Mouse (Mus musculus) cerebellum, adult 9-11 months (tissue): Measurements from ENCODE around the gene Crybg3.
"Not testable (repeated sequence)": the region's sequence is repeated elsewhere in the genome, so short reads cannot be mapped to it uniquely, and the experiment has no call there.

Source experiments
- DNase-seq: peaks from one replicate; pipeline ENCODE4 v3.0.0; 2022

Crybg3 gene

DNA sequence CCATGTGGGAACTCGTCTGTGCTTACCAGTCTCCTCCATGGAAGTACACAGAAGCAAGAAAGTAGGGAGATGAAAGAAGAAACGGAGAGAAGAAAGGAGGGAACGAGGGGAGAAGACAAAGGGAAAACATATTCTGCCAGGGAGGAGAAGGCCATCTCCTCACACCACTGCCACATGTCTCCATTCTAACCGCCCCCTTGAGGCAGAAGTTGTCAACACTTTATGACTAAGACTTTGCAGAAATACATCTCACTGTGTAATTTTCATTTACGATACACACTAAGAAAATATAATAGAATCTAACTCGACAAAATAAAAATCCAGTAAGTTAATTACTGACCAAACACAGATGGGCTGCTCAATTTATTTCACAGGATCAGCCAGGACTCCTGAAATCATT, 73.8 kb downstream of the Crybg3 start:
- no peak for DNase-seq

DNA sequence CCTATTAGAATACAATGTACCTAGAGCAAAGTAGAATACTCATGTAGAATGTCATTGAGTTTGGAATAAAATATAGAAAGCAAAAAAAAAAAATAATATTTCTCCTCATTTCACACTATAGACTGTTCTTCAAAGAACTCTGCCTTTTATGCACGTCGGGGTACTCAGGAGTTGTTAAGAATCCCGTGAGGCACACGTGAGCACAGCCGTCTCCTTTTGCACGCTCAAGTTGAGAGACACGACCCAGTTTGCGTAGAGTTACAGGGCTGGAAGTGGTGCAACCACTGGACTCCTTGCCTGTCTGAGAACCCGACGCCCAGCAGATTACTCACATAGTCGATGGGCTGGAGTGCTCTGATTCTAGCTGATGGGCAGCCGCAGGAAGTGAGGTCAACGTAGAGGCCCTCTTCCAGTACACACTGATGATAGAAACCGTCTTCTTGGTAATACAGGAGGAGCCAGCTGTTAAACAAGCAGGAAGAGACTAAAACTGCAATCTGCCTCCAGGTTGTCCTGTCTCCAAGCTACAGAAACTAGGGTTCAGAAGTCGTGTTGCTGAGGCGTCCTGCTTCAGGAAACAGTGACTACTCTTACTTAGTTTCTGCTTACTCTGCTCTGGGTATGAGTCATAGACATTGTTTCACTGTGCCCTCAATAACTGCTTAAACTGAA, 78.9 kb downstream of the Crybg3 start:
- no peak for DNase-seq

DNA sequence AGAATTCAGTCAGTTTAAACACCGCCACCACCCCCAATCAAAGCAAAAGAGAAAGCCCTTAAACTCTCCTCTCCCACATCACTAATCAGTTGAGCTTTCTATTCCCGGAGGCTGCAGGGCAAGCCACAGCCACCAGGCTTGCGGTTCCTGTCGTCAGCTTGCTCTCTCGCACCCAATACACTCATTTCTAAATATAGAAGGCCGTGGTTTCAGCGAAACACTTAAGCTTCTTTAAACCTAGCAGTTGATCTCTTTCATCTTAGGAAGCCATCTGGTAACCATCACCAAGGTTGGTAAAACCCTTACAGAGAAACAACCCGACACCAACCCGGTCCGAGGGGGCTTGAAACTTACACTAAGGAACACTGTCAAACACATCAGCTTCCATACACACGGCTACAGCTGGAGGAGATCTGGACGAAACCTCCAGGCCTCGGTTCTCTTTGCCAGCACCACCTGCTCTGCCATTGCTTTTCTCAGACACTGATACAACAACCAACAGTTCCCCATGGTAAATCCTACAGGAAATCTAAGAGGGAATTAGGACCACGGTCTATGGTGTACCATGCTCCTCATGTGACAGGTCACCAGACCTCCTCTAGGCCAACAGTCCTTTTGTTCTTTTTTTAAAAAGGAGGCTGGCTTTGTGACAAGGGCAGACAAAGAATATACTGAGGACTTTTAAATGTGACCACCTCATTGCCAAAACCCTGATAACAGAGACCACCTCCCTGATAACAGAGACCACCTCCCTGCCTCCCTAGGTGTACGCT, 83.1 kb downstream of the Crybg3 start:
- DNase-seq: no peak

DNA sequence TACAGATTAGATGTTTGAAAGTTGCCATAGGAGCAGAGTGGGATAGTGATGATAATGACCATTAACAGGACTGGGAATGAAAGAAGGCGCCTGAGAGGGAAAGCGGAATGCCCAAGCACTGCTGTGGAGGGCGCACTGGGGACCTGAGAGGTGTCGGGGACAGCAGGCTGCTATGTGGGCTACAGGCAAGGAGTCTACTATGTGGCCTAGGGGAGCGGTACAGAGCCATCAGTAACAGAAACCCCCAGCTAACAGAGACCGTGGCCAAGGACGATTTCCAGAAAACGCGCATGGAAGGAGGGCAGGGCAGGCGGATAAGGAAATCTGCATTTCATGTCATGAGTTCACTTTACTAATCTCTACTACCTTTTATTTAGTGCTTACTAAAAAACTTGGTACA, 83.8 kb downstream of the Crybg3 start:
- DNase-seq: no peak

DNA sequence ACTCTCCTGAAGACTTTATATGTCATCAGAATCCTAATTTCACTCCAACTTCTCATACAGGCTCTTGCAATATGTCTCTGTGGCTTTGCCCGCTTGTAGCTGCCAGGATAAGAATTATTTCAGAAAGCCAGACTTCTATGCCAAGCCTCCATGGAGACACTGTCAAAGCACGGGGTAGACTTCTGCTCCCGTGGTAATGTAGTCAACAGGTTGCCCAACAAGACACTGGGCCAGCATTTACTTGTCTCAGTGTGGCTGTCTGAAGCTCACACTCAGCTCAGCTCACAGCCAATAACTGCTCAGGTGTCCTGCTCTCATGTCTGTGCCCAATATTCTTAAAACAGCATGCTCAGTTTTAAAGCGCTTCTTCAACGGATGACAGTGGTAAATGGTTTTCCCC, 85.6 kb downstream of the Crybg3 start:
- DNase-seq: no peak

DNA sequence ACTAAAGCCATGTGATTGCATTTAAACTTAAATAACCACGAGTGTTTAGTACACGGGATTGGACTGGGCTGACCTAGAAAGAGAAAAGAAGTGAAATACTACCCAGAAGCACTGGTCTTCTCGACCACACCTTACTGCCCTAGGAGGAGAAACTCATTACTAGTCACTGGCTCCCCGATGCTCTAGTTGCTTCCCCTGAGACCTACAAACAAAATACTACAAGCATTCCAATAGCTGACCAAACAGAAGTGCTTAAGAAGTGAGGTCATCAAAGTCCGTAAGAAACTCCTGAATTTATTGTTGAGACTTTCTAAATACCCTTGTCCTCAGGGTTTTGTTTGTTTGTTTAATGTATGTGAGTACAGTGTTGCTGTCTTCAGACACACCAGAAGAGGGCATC, 90.9 kb downstream of the Crybg3 start:
- no peak for DNase-seq

DNA sequence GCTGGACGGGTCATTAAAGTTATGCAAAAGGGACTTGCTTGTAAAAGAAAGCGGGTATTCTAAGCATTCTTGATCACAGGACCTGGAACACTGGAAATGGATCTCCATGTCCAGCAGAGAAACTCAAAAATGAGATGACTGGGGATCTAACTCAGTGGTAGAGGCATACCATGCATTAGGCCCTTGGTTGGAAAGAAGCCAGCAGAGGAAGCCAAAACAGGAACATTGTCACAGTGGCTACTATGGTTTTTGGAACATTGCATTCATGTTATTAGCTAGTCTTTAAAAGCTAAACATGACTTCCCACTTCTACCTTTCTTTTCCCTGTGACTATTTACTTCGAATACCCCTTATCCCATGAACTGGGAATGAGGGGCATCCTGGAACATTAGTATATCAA, 101.6 kb downstream of the Crybg3 start:
- no peak for DNase-seq

DNA sequence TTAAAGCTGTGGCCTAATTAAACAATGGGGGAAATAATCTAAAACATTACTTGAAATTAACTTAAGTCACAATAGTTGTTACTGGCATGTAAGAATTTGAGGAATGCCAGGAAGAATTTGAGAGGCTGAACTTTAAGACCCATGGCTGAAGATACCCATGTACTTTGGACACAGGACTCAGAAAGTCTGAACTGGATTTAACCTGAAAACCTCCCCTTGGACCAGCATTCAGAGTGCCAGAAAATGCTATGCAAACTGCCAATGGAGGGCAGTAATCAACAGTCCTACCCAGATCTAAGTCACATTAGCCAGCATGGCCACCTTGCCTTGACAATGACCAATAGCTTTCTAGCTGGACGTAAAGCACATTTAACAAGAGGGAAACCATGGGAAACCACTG, 102.8 kb downstream of the Crybg3 start:
- no peak for DNase-seq

DNA sequence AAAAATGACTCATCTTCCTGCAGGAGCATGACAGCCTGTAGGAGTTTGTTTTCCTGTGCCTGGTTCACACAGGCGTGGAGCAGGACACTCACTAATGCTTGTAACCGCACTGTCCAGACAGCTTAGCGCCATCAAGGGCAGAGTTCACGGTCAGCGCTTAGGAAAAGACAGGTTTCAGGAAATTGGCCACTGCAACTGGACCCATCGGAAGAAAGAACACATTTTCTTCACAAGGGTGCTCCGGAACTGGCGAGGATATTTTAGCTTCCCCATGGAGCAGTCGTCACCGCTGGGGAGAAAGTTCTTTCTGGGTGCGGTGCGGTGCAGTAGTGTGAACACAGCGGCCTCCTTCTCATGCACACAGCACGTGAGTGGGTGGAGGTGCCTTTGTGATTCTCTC, 107.6 kb downstream of the Crybg3 start:
- DNase-seq: no peak

DNA sequence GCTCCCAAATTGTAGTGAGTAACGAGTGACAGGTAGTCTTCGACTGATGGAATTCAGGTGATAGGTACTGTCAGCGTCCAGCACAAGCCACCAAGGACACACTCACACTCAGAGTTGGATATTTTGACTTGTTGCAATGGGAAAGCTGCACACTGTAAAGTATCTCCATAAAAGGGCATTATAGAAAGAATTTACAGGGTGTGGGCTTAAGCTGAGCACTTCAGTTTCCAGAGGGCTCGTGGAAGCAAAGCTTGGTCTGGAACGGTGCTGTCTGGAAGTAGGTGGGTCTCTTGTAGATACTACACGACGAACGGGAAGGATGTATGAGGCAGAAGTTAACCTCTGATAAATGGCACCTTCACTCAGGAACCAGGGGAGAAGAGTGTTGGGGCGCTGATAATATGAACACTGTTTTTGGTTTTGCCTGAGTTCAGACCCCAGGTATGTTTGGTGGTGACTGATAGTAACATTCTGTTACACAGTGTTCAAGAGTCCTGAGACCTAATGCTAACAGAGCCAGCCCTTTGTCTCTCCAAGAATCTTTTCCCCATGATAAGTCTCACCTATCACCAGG, 112.7 kb downstream of the Crybg3 start:
- DNase-seq: no peak

DNA sequence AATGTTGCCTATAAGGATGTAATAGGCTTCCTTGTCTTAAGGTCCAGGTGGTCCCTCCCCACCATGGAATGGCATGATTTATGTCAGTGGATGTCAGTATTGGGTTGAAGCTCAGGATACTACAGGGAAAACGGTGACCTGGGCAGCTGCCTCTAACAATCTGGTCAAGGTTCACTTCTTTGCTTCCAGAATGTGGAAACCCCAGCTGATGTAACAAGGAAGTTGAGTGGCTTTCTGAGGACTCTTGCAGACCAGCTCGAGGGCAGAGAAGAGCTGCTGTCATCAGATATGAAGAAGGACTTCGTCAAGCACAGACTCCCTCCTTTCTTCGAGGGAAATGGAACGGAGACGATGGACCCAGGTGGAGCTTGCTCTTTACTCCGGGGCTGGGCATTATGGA, 113.5 kb downstream of the Crybg3 start:
- no peak for DNase-seq

DNA sequence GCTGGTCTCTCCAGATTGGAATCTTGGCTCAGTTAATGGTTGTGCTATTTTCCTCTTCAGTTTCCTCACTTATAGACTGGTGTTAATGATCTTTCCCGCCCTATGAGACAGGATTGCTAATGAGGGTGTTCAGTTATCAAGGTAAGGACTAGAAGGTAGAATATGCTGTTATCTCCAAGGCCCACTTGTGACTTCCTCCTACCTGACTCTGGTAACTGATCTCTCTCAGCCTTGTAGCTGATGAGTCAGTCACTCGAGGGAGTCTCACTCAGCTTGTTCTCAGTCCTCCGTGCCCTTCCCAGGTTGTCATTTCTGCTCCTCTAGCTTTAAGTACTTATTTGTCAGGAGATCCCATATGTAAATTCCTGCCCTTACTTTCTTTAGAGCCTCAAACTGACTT, 122.8 kb downstream of the Crybg3 start:
- no peak for DNase-seq

DNA sequence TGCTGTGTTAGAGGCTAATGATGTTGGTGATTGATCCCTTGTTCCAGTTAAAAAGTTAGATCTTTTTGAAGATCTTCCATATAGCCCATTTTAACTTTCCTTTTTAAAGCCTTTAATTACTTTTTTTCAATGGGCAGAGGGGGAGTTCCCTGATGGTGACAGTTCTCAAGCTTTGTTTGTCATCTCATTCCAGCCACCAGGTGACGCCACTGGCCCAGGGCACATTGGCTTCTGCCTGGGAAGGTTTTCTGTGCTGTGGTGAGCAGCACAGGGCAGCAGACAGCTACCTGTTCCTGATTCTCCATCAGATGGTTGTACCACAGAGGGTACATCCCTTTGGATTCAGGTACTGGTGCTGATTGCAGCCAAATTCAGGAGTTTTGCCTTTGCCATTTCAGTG, 126.0 kb downstream of the Crybg3 start:
- no peak for DNase-seq

DNA sequence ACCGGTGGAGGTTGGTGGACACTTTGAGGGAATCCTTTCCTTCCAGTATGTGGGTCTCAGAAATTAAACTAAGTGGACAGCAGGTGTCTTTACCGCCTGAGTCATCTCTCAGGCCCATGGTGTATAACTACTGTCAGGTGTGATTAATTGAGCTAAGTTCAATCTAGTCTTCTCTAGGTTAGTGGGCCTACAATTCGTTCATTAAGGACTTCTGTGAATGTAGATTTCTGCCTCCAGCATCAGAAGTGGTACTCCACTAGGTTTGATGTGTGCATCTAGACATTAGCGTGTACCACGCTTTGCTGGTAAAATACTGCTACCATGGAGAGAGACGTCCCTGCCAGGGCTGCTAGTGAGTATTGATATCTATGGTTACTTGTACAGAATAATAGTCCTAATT, 128.2 kb downstream of the Crybg3 start:
- DNase-seq: no peak

DNA sequence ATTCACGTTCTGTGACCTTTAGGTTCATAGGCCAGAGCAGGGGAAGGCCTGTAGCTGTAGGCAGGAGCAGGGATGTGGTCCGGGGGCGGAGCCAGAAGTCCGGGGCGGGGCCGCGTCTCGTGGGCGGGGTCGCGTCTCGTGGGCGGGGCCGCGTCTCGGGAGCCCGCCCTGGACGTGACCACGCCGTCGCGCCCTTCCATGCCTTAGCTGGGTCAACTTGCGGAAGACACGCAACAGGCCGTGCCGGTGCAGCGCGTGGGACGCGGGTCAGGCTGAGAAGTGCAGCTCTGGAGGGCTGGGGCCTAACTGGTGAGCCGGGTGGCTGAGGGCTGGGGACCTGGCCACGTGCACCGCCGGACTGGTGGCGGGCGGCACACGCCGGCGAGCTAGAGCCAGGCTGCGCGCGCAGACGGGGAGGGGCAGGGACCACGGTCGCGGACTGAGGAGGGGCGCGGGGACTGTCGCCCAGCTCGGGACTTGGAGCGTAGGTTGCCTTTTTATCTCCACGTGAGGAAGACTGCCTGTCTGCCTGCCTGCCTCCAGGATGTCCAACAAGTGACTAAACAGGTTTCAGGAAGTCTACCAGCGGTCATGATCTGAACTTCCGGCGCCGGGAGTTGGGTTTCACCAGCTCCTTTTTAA, 129.0 kb downstream of the Crybg3 start, which contains the start of gene Riox2:
Riox2 (plus strand) TSS at position 139 of the 642 bp plus-strand sequence.
- peak; percentile 61 for DNase-seq

DNA sequence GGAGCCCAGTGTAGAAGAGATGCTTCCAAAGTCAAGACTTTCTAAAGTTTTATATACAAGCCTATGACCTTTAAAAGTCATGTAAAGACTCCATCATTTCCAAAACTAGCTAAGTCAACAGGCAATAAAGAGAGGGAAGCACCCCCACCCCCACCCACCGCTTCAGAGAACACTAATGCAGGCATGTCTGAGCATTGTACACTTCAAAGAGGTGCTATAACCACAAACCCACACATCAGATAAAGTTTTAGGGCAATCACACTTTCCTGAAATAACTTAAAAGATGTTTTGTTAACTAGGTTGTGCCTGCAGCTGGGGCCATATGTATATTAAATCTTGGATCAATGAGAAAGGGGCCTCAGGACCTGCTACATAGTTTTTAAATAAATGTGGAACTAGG, 130.9 kb downstream of the Crybg3 start:
- DNase-seq: no peak

DNA sequence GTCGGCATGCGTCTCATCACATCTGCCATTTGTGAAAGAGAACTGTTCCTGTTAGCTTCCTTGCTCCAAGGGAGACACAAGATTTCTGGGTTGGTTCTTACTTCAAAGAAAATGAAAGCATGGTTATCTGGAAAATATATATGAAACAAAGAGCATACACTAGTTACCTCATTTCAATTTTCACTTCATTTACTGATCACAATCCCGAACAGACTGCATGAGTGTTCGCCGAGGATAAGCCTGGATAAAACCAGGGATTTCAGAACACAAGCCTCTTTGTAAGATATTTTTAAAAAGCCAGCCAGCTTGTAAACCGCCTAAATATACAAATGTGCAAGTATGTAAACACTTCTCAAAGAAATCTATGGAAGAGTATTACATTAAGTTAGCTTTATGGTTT, 136.8 kb downstream of the Crybg3 start:
- no peak for DNase-seq

DNA sequence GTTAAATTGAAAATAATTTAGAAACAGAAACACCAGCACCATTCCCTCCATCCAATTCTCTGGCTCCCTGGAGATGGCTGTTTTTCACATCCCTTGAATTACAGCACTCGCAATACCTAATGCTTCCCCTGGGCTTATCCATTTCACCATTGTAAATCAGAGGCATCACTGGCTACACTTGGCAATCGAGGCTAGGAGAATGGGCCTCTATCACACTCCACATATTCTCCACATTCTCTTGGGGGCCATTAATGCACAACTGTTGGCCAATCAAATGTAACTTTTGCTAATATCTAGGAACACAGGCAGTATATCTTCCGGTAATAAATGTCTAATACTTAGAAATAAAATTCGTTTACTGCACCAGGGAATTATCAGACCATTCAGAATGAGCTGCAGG, 137.2 kb downstream of the Crybg3 start:
- no peak for DNase-seq

DNA sequence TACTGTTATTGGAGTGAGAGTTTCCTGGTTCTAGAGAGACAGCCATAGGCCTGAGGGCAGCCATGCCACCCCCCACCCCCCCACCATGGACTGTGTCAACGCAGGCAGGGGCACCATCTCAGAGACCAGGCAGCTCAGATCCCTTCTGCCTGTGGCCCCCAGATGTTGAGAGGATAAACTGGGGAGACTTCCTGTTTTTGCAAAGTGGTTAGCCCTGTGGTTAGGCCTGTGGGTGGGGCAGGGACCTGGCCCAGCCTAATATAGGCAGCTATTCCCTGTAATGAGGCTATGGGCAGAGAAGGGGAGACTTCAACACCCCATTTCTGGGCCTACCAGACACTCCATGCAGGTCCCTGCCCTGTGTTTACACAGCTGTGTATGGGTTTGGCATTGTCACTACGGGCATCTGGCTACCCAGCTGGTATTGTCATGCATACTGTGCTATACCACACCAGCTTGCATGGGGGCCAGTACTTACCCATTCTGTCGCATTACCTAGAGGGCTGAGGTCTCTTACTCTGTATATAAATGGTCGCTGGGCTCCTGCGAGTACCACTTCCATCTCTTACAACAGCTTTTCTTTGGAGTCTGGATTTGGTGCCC, 141.4 kb downstream of the Crybg3 start:
- DNase-seq: not testable (repeated sequence)

DNA sequence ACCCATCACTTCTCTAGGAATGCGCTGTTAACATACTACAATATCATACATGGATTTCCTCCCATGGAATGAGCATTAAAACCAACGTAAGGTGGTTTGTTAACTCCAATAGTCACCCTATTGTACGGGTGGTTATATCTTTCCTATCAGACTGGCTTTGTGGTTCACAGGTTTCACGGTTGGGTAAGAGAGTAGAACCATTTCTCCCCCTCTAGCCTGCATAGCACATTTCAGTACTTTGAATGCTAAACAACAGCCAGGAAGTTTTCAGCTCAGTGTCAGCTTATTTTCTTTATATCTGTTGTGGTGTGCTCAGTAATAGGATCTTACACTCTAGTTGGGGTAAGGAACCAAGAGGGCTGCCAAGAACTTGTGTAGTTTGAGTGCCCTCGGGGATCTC, 149.0 kb downstream of the Crybg3 start:
- DNase-seq: no peak

DNA sequence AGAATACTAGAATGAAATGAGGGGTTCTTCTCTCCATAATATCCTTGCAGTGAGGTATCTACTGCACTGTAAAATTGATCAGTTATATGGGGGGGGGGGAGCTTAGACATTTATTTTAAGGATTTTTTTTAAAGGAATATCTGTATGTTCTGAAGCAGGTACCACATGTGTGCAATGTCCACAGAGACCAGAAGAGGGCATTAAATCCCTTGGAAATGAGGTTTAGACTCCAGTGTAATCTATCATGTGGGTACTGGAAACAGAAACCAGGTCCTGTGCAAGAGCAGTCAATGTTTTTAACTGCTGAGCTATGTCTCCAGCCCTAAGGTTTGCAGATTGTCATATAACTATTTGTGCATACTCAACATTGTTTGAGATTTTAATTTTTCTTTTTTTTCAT, 151.7 kb downstream of the Crybg3 start:
- no peak for DNase-seq

DNA sequence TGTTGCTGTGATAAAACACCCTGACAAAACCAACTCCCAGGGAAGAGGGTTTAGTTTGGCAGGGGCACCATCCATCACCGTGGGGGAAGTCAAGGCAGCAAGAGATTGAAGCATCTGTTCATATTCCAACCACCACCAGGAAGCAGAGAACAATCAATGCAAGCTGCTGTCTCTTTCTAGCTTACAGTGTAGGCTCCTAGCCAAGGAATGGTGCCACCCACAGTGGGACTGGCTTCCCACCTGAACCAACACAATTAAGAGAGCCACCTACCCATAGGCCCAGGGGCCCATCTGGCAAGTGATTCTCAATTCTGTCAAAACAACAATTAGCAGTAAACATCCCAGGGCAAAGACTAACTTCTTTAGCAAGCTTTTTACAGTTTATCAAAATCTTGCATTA, 152.6 kb downstream of the Crybg3 start:
- no peak for DNase-seq

DNA sequence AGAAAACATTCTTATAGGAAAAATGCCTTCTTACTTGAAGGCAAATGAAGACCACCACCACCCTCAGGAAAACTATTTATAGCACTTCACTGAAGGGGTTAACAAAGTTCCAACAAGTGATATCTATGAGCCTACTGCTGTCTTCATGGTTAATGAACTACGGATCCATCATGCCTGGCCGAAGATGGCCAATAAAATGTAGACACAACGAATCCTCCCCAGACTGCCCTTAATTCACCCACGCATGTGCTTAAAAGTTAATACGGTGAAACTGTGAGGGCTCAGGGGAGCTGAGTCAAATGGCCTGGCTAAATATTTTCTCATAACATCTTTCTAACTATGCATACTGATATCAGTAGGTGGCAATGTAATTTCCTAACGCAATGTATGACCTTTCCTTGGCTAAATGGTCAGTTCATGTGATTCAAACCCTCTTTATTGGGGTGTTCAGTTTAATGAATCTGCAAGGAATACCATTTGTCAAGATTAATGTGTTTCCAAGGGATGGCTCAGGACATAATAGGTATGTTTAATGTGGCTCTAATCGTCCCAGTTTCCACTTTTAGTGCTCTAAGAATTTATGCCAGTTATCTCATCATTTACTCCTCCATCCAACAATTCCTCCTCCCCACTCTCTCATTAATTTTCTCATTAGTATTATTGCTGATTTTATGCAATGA, 155.8 kb downstream of the Crybg3 start:
- no peak for DNase-seq
